Mouse (Mus musculus): ENCODE results near the gene Fmnl1. TPM values are rescaled to one million over a fixed set of nuclear protein-coding genes. Genes with fewer than 3 reads are reported as not detected.

Gene Fmnl1
- total and polyA plus RNA-seq, 2 experiments from 2014 or later, result 6.9 to 15.5 TPM

- H3K27ac ChIP-seq, result no peak overlapping the region
- H3K4me3 ChIP-seq (ENCODE audit: low read length), result no peak overlapping the region
- ATAC-seq (no peak), DNase-seq (ENCODE audit: low spot score) (no peak)
- no peak overlapping the region for H3K9ac ChIP-seq (replicated peaks; ENCODE audit: low read length)
- 95% methylated on average over 7 of the region's 7 CpGs for WGBS
- H3K27me3 ChIP-seq (ENCODE audit: insufficient read depth, low read length), result no peaks in the 10 kb centered on the region
- H3K9me3 ChIP-seq (ENCODE audit: low read length), result no peaks in the 10 kb centered on the region
- no peak overlapping the region for H3K4me2 ChIP-seq (ENCODE audit: low read depth, low read length)
- H3K4me1 ChIP-seq (ENCODE audit: insufficient read depth, low read length), result no peaks in the 10 kb centered on the region
- H3K36me3 ChIP-seq (ENCODE audit: insufficient read depth, low read length), result peaks cover 35% of the 10 kb centered on the region
- no peak for TF ChIP-seq CTCF (IDR thresholded peaks at IDR 0.05; ENCODE audit: low read depth)
Observed at GRCm38 (mm10) chr11:103231367-103231766, 60.5 kb downstream of the Fmnl1 start.

GRCm38 (mm10) chr11:103232966-103233365 is 62.1 kb downstream of the Fmnl1 start:
- peak; percentile 91 for TF ChIP-seq CTCF (IDR thresholded peaks at IDR 0.05; ENCODE audit: low read depth)

GRCm38 (mm10) chr11:103234447-103234846 is 63.5 kb downstream of the Fmnl1 start:
- Histone ChIP-seq H3K9me3 (ENCODE audit: low read length) (no peaks in the 10 kb centered on the region), H3K36me3 (ENCODE audit: insufficient read depth, low read length) (peaks cover 31% of the 10 kb centered on the region), H3K27me3 (ENCODE audit: insufficient read depth, low read length) (no peaks in the 10 kb centered on the region), H3K9ac (replicated peaks; ENCODE audit: low read length) (no peak overlapping the region), H3K4me1 (ENCODE audit: insufficient read depth, low read length) (no peaks in the 10 kb centered on the region), H3K27ac (0 out of 2 replicates have a peak overlapping the region, but pooled peaks have one; percentile 22), H3K4me3 (ENCODE audit: low read length) (no peak overlapping the region), H3K4me2 (ENCODE audit: low read depth, low read length) (no peak overlapping the region)
- ATAC-seq, result peak; percentile 46
- DNase-seq (ENCODE audit: low spot score), result peak; percentile 60
- TF ChIP-seq CTCF (IDR thresholded peaks at IDR 0.05; ENCODE audit: low read depth), result no peak
- WGBS, result 48% methylated on average over 1 of the region's 1 CpGs

More at GRCm38 (mm10) chr11:103232966-103233365, 62.1 kb downstream of the Fmnl1 start:
- 28% methylated on average over 7 of the region's 7 CpGs for WGBS
- no peak overlapping the region for H3K27ac ChIP-seq
- H3K9me3 ChIP-seq (ENCODE audit: low read length), result no peaks in the 10 kb centered on the region
- peaks cover 25% of the 10 kb centered on the region for H3K36me3 ChIP-seq (ENCODE audit: insufficient read depth, low read length)
- H3K4me3 ChIP-seq (ENCODE audit: low read length), result no peak overlapping the region
- DNase-seq (ENCODE audit: low spot score) (peak; percentile 88), ATAC-seq (no peak)
- H3K4me1 ChIP-seq (ENCODE audit: insufficient read depth, low read length), result no peaks in the 10 kb centered on the region
- H3K4me2 ChIP-seq (ENCODE audit: low read depth, low read length), result no peak overlapping the region
- H3K27me3 ChIP-seq (ENCODE audit: insufficient read depth, low read length), result no peaks in the 10 kb centered on the region
- no peak overlapping the region for H3K9ac ChIP-seq (replicated peaks; ENCODE audit: low read length)

GRCm38 (mm10) chr11:103235702-103236101 is 64.8 kb downstream of the Fmnl1 start:
- no peaks in the 10 kb centered on the region for H3K4me1 ChIP-seq (ENCODE audit: insufficient read depth, low read length)
- H3K4me2 ChIP-seq (ENCODE audit: low read depth, low read length), result no peak overlapping the region
- TF ChIP-seq CTCF (IDR thresholded peaks at IDR 0.05; ENCODE audit: low read depth), result no peak
- 53% methylated on average over 11 of the region's 11 CpGs for WGBS
- ATAC-seq (no peak), DNase-seq (ENCODE audit: low spot score) (peak; percentile 38)
- peaks cover 19% of the 10 kb centered on the region for H3K36me3 ChIP-seq (ENCODE audit: insufficient read depth, low read length)
- no peak overlapping the region for H3K4me3 ChIP-seq (ENCODE audit: low read length)
- no peaks in the 10 kb centered on the region for H3K9me3 ChIP-seq (ENCODE audit: low read length)
- no peaks in the 10 kb centered on the region for H3K27me3 ChIP-seq (ENCODE audit: insufficient read depth, low read length)
- H3K27ac ChIP-seq, result no peak overlapping the region
- no peak overlapping the region for H3K9ac ChIP-seq (replicated peaks; ENCODE audit: low read length)

GRCm38 (mm10) chr11:103236431-103236830 is 65.5 kb downstream of the Fmnl1 start:
- Histone ChIP-seq H3K27ac (no peak overlapping the region), H3K4me1 (ENCODE audit: insufficient read depth, low read length) (peaks cover 5% of the 10 kb centered on the region; the same call in 1 of the 2 replicates), H3K4me2 (ENCODE audit: low read depth, low read length) (no peak overlapping the region), H3K36me3 (ENCODE audit: insufficient read depth, low read length) (peaks cover 13% of the 10 kb centered on the region; the same call in 1 of the 2 replicates), H3K9me3 (ENCODE audit: low read length) (no peaks in the 10 kb centered on the region), H3K4me3 (ENCODE audit: low read length) (no peak overlapping the region), H3K27me3 (ENCODE audit: insufficient read depth, low read length) (no peaks in the 10 kb centered on the region), H3K9ac (replicated peaks; ENCODE audit: low read length) (no peak overlapping the region)
- TF ChIP-seq CTCF (IDR thresholded peaks at IDR 0.05; ENCODE audit: low read depth), result no peak
- no peak for DNase-seq (ENCODE audit: low spot score)
- no peak for ATAC-seq
- WGBS, result 80% methylated on average over 6 of the region's 6 CpGs

GRCm38 (mm10) chr11:103236903-103237302 is 66.0 kb downstream of the Fmnl1 start:
- 79% methylated on average over 10 of the region's 10 CpGs for WGBS
- no peak for ATAC-seq
- TF ChIP-seq CTCF (IDR thresholded peaks at IDR 0.05; ENCODE audit: low read depth), result no peak

GRCm38 (mm10) chr11:103237757-103238156 is 66.8 kb downstream of the Fmnl1 start:
- DNase-seq (ENCODE audit: low spot score) (no peak), ATAC-seq (no peak)
- Histone ChIP-seq H3K27me3 (ENCODE audit: insufficient read depth, low read length) (no peaks in the 10 kb centered on the region), H3K27ac (no peak overlapping the region), H3K4me1 (ENCODE audit: insufficient read depth, low read length) (peaks cover 5% of the 10 kb centered on the region; the same call in 1 of the 2 replicates), H3K4me2 (ENCODE audit: low read depth, low read length) (no peak overlapping the region), H3K9me3 (ENCODE audit: low read length) (no peaks in the 10 kb centered on the region), H3K9ac (replicated peaks; ENCODE audit: low read length) (no peak overlapping the region), H3K36me3 (ENCODE audit: insufficient read depth, low read length) (peaks cover 13% of the 10 kb centered on the region; the same call in 1 of the 2 replicates), H3K4me3 (ENCODE audit: low read length) (no peak overlapping the region)
- peak; percentile 21; the same call in 1 of the 2 replicates for TF ChIP-seq CTCF (IDR thresholded peaks at IDR 0.05; ENCODE audit: low read depth)
- WGBS, result 77% methylated on average over 9 of the region's 9 CpGs

More at GRCm38 (mm10) chr11:103236903-103237302, 66.0 kb downstream of the Fmnl1 start:
- DNase-seq (ENCODE audit: low spot score), result no peak
- Histone ChIP-seq H3K27ac (no peak overlapping the region), H3K36me3 (ENCODE audit: insufficient read depth, low read length) (peaks cover 13% of the 10 kb centered on the region; the same call in 1 of the 2 replicates), H3K27me3 (ENCODE audit: insufficient read depth, low read length) (no peaks in the 10 kb centered on the region), H3K4me1 (ENCODE audit: insufficient read depth, low read length) (peaks cover 5% of the 10 kb centered on the region; the same call in 1 of the 2 replicates), H3K9me3 (ENCODE audit: low read length) (no peaks in the 10 kb centered on the region), H3K9ac (replicated peaks; ENCODE audit: low read length) (no peak overlapping the region), H3K4me3 (ENCODE audit: low read length) (no peak overlapping the region), H3K4me2 (ENCODE audit: low read depth, low read length) (no peak overlapping the region)
